Mouse (Mus musculus): ENCODE measurements around the gene Spta1. TPM values are rescaled to one million over a fixed set of nuclear protein-coding genes. Genes with fewer than 3 reads are reported as not detected.

The Spta1 gene
- polyA plus RNA-seq, 1 experiment from 2014 or later, result 0.67 TPM

GRCm38 (mm10) chr1:174215270-174216038, 42.9 kb downstream of the Spta1 start:
- no peaks in the 10 kb centered on the region for H3K36me3 ChIP-seq (ENCODE audit: insufficient read depth)
- ATAC-seq (ENCODE audit: insufficient read depth) (no peak), DNase-seq (no peak)
- H3K4me3 ChIP-seq (ENCODE audit: low read depth, low read length), result no peak overlapping the region
- no peaks in the 10 kb centered on the region for H3K27me3 ChIP-seq (ENCODE audit: insufficient read depth, low read length)
- no peak for TF ChIP-seq CTCF (IDR thresholded peaks at IDR 0.05; ENCODE audit: low read depth)
- no peaks in the 10 kb centered on the region for H3K4me1 ChIP-seq (ENCODE audit: insufficient read depth)
- H3K4me2 ChIP-seq, result no peak overlapping the region
- H3K27ac ChIP-seq (ENCODE audit: low read depth), result no peak overlapping the region
- no peak overlapping the region for H3K9ac ChIP-seq
- no peaks in the 10 kb centered on the region for H3K9me3 ChIP-seq (ENCODE audit: low read depth, low read length)
- 57% methylated on average over 8 of the region's 8 CpGs for WGBS

GRCm38 (mm10) chr1:174216528-174217204, 44.1 kb downstream of the Spta1 start:
- no peaks in the 10 kb centered on the region for H3K36me3 ChIP-seq (ENCODE audit: insufficient read depth)
- no peak for TF ChIP-seq CTCF (IDR thresholded peaks at IDR 0.05; ENCODE audit: low read depth)
- no peaks in the 10 kb centered on the region for H3K27me3 ChIP-seq (ENCODE audit: insufficient read depth, low read length)
- no peaks in the 10 kb centered on the region for H3K9me3 ChIP-seq (ENCODE audit: low read depth, low read length)
- WGBS, result 83% methylated on average over 7 of the region's 8 CpGs
- DNase-seq (no peak), ATAC-seq (ENCODE audit: insufficient read depth) (no peak)
- no peak overlapping the region for H3K4me2 ChIP-seq
- H3K4me1 ChIP-seq (ENCODE audit: insufficient read depth), result no peaks in the 10 kb centered on the region
- no peak overlapping the region for H3K27ac ChIP-seq (ENCODE audit: low read depth)
- H3K4me3 ChIP-seq (ENCODE audit: low read depth, low read length), result no peak overlapping the region
- H3K9ac ChIP-seq, result no peak overlapping the region

- DNase-seq, result no peak
- H3K27ac ChIP-seq (ENCODE audit: low read depth), result no peak overlapping the region
Observed at GRCm38 (mm10) chr1:174239916-174240315, 67.3 kb downstream of the Spta1 start.

GRCm38 (mm10) chr1:174244621-174245020, 72.0 kb downstream of the Spta1 start:
- H3K36me3 ChIP-seq (ENCODE audit: insufficient read depth), result no peaks in the 10 kb centered on the region
- no peak overlapping the region for H3K4me3 ChIP-seq (ENCODE audit: low read depth, low read length)
- H3K27me3 ChIP-seq (ENCODE audit: insufficient read depth, low read length), result no peaks in the 10 kb centered on the region
- 77% methylated on average over 2 of the region's 2 CpGs for WGBS
- DNase-seq, result peak; percentile 16
- no peak overlapping the region for H3K4me2 ChIP-seq
- H3K27ac ChIP-seq (ENCODE audit: low read depth), result no peak overlapping the region
- no peak overlapping the region for H3K9ac ChIP-seq
- ATAC-seq (ENCODE audit: insufficient read depth), result no peak
- no peaks in the 10 kb centered on the region for H3K4me1 ChIP-seq (ENCODE audit: insufficient read depth)
- H3K9me3 ChIP-seq (ENCODE audit: low read depth, low read length), result no peaks in the 10 kb centered on the region
- no peak for TF ChIP-seq CTCF (IDR thresholded peaks at IDR 0.05; ENCODE audit: low read depth)

More at GRCm38 (mm10) chr1:174239916-174240315, 67.3 kb downstream of the Spta1 start:
- Histone ChIP-seq H3K4me1 (ENCODE audit: insufficient read depth) (no peaks in the 10 kb centered on the region), H3K36me3 (ENCODE audit: insufficient read depth) (no peaks in the 10 kb centered on the region), H3K9ac (no peak overlapping the region), H3K27me3 (ENCODE audit: insufficient read depth, low read length) (no peaks in the 10 kb centered on the region), H3K4me3 (ENCODE audit: low read depth, low read length) (no peak overlapping the region), H3K4me2 (no peak overlapping the region), H3K9me3 (ENCODE audit: low read depth, low read length) (no peaks in the 10 kb centered on the region)
- no peak for TF ChIP-seq CTCF (IDR thresholded peaks at IDR 0.05; ENCODE audit: low read depth)
- 79% methylated on average over 4 of the region's 4 CpGs for WGBS
- no peak for ATAC-seq (ENCODE audit: insufficient read depth)

- ATAC-seq (ENCODE audit: insufficient read depth), result no peak
- 72% methylated on average over 1 of the region's 1 CpGs for WGBS
- no peaks in the 10 kb centered on the region for H3K4me1 ChIP-seq (ENCODE audit: insufficient read depth)
Observed at GRCm38 (mm10) chr1:174246080-174246479, 73.5 kb downstream of the Spta1 start.

GRCm38 (mm10) chr1:174247170-174247569, 74.6 kb downstream of the Spta1 start:
- no peak for TF ChIP-seq CTCF (IDR thresholded peaks at IDR 0.05; ENCODE audit: low read depth)
- H3K9me3 ChIP-seq (ENCODE audit: low read depth, low read length), result no peaks in the 10 kb centered on the region
- no peaks in the 10 kb centered on the region for H3K4me1 ChIP-seq (ENCODE audit: insufficient read depth)
- H3K27me3 ChIP-seq (ENCODE audit: insufficient read depth, low read length), result no peaks in the 10 kb centered on the region
- no peak overlapping the region for H3K9ac ChIP-seq
- DNase-seq (no peak), ATAC-seq (ENCODE audit: insufficient read depth) (no peak)
- WGBS, result 87% methylated on average over 6 of the region's 6 CpGs
- no peaks in the 10 kb centered on the region for H3K36me3 ChIP-seq (ENCODE audit: insufficient read depth)
- H3K27ac ChIP-seq (ENCODE audit: low read depth), result no peak overlapping the region
- no peak overlapping the region for H3K4me3 ChIP-seq (ENCODE audit: low read depth, low read length)
- H3K4me2 ChIP-seq, result no peak overlapping the region

More at GRCm38 (mm10) chr1:174246080-174246479, 73.5 kb downstream of the Spta1 start:
- no peak overlapping the region for H3K9ac ChIP-seq
- no peaks in the 10 kb centered on the region for H3K27me3 ChIP-seq (ENCODE audit: insufficient read depth, low read length)
- TF ChIP-seq CTCF (IDR thresholded peaks at IDR 0.05; ENCODE audit: low read depth), result no peak
- no peak overlapping the region for H3K4me2 ChIP-seq
- H3K27ac ChIP-seq (ENCODE audit: low read depth), result no peak overlapping the region
- no peak overlapping the region for H3K4me3 ChIP-seq (ENCODE audit: low read depth, low read length)
- no peaks in the 10 kb centered on the region for H3K36me3 ChIP-seq (ENCODE audit: insufficient read depth)
- DNase-seq, result no peak
- H3K9me3 ChIP-seq (ENCODE audit: low read depth, low read length), result no peaks in the 10 kb centered on the region

GRCm38 (mm10) chr1:174250376-174250775, 77.8 kb downstream of the Spta1 start:
- no peaks in the 10 kb centered on the region for H3K9me3 ChIP-seq (ENCODE audit: low read depth, low read length)
- no peak for ATAC-seq (ENCODE audit: insufficient read depth)
- no peak for TF ChIP-seq CTCF (IDR thresholded peaks at IDR 0.05; ENCODE audit: low read depth)

More at GRCm38 (mm10) chr1:174250376-174250775, 77.8 kb downstream of the Spta1 start:
- Histone ChIP-seq H3K4me2 (no peak overlapping the region), H3K4me1 (ENCODE audit: insufficient read depth) (no peaks in the 10 kb centered on the region), H3K27me3 (ENCODE audit: insufficient read depth, low read length) (no peaks in the 10 kb centered on the region), H3K27ac (ENCODE audit: low read depth) (no peak overlapping the region), H3K36me3 (ENCODE audit: insufficient read depth) (no peaks in the 10 kb centered on the region), H3K4me3 (ENCODE audit: low read depth, low read length) (no peak overlapping the region), H3K9ac (no peak overlapping the region)
- 73% methylated on average over 2 of the region's 2 CpGs for WGBS
- DNase-seq, result no peak
